Mouse (Mus musculus): Measurements from ENCODE around the gene Cd8b1. TPM values are rescaled to one million over a fixed set of nuclear protein-coding genes. Genes with fewer than 3 reads are reported as not detected.
A peak's percentile ranks its signal among the peaks of the same experiment; 100 is the strongest.
"Not testable (repeated sequence)": the region's sequence is repeated elsewhere in the genome, so short reads cannot be mapped to it uniquely, and the experiment has no call there.

The Cd8b1 gene
- polyA plus RNA-seq, 1 experiment from 2014 or later, result 0.23 TPM

DNA sequence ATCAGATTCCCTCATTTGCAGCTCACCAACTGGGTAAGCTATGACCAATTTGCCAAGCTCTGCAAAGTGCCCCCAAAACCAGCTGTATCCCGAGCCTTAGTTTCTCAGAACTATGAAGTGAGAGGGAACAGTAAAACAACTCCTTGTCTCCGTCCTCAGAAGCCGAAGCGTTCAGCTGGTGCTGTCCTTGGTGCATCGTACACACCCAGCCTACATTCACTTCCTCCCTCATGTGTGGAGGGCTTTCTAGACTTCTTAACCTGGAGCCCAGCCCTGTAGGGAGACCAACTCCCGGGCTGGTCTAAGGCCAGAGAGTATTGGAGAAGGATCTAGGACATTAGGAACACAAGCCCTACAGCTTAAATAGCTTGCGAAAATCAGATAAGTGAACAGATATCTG lies 7.9 kb downstream of the Cd8b1 start:
- H3K36me3 ChIP-seq (ENCODE audit: insufficient read depth, low read length), result no peaks in the 10 kb centered on the region
- H3K4me3 ChIP-seq (ENCODE audit: low read depth, low read length), result no peak overlapping the region
- ATAC-seq (no peak), DNase-seq (ENCODE audit: low spot score) (no peak)
- no peak overlapping the region for H3K9ac ChIP-seq (replicated peaks; ENCODE audit: low read depth)
- WGBS, result 54% methylated on average over 7 of the region's 7 CpGs
- H3K4me1 ChIP-seq (ENCODE audit: insufficient read depth, low read depth, low read length), result no peaks in the 10 kb centered on the region
- H3K4me2 ChIP-seq (replicated peaks; ENCODE audit: low read depth, low read length), result no peak overlapping the region
- no peaks in the 10 kb centered on the region for H3K9me3 ChIP-seq (ENCODE audit: low read length)
- no peaks in the 10 kb centered on the region for H3K27me3 ChIP-seq (replicated peaks; ENCODE audit: insufficient read depth, low read length)
- no peak overlapping the region for H3K27ac ChIP-seq (ENCODE audit: low read length)
- no peak for TF ChIP-seq CTCF (IDR thresholded peaks at IDR 0.05)
- no peak for TF ChIP-seq EP300 (IDR thresholded peaks at IDR 0.05)

DNA sequence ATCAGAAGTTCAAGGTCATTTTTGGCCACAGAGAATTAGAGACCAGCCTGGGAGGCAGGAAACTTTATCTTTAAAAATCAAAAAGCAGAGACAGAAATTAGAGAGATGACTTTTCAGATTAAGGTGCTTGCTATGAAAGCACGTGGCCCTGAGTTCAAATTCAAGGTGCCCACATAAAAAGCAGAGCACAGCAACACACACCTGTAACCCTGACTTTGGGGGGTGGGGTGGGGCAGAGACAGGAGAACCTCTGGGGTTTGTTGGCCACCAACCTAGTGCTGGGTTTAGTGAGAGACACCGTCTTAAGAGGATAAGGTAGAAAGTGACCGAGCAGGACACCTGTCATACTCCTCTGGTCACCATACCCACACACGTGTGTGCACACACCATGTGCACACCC lies 8.9 kb downstream of the Cd8b1 start:
- H3K27ac ChIP-seq (ENCODE audit: low read length); H3K27me3 ChIP-seq (replicated peaks; ENCODE audit: insufficient read depth, low read length); H3K36me3 ChIP-seq (ENCODE audit: insufficient read depth, low read length); H3K9ac ChIP-seq (replicated peaks; ENCODE audit: low read depth); H3K4me1 ChIP-seq (ENCODE audit: insufficient read depth, low read depth, low read length); DNase-seq (ENCODE audit: low spot score); H3K4me2 ChIP-seq (replicated peaks; ENCODE audit: low read depth, low read length); ATAC-seq; H3K4me3 ChIP-seq (ENCODE audit: low read depth, low read length); H3K9me3 ChIP-seq (ENCODE audit: low read length): not testable (repeated sequence)
- 83% methylated on average over 1 of the region's 4 CpGs for WGBS

DNA sequence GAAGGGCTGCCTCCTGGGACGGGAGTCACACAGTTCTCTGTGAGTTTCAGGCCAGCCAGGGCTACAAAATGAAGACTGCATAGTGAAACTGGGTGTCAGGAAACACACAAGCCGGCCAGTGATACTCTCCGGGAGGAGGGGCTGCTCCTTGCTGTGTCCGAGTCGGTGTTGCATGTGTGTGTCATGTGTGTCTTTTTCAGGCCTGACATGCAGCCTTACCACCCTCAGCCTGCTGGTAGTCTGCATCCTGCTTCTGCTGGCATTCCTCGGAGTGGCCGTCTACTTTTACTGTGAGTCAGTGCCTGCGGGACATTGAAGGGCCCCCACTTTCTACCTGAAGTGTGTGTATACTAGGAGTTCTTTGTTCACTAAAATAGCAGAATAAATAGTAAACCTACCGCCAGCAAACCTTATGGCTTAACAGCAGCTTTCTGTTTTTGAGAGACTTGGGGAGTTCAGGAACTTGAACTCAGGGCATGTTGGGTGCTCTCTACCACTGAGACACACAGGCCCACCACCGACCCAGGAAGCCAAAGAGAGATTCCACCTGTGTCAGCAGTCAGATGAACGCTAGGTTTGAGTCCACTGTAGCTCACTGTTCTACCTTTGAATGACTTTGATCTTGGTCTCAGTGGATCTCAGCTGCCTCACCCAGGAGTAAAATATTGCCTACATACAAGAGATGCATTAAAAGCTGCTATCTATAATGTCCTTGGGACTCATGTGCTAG lies 9.8 kb downstream of the Cd8b1 start:
- no peak overlapping the region for H3K9ac ChIP-seq (replicated peaks; ENCODE audit: low read depth)
- ATAC-seq (no peak), DNase-seq (ENCODE audit: low spot score) (peak; percentile 30)
- H3K27me3 ChIP-seq (replicated peaks; ENCODE audit: insufficient read depth, low read length), result no peaks in the 10 kb centered on the region
- H3K4me2 ChIP-seq (replicated peaks; ENCODE audit: low read depth, low read length), result no peak overlapping the region
- WGBS, result 66% methylated on average over 11 of the region's 11 CpGs
- H3K27ac ChIP-seq (ENCODE audit: low read length), result no peak overlapping the region
- no peak for TF ChIP-seq CTCF (IDR thresholded peaks at IDR 0.05)
- TF ChIP-seq EP300 (IDR thresholded peaks at IDR 0.05), result no peak
- no peak overlapping the region for H3K4me3 ChIP-seq (ENCODE audit: low read depth, low read length)
- no peaks in the 10 kb centered on the region for H3K36me3 ChIP-seq (ENCODE audit: insufficient read depth, low read length)
- H3K9me3 ChIP-seq (ENCODE audit: low read length), result no peaks in the 10 kb centered on the region
- no peaks in the 10 kb centered on the region for H3K4me1 ChIP-seq (ENCODE audit: insufficient read depth, low read depth, low read length)

DNA sequence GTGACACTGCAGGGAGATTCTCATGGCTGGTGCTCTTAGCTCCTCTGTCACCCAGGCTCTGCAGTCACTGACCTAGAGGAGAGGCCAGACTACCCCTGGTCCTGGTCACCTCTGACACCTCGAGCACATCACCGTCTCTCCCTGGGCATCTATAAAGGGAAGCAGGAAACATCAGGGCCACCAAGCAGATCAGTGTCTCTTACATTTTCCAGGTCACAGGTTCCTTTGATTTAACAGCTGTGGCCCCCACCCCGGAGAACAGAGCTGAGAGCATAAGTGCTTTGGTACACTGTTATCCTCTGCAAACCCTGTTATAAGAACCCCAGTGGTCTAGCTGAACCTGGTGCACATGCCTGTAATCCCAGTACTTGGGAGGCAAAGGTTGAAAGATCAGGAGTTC lies 10.4 kb downstream of the Cd8b1 start:
- ATAC-seq (no peak), DNase-seq (ENCODE audit: low spot score) (no peak)
- H3K4me2 ChIP-seq (replicated peaks; ENCODE audit: low read depth, low read length), result no peak overlapping the region
- H3K36me3 ChIP-seq (ENCODE audit: insufficient read depth, low read length), result no peaks in the 10 kb centered on the region
- H3K4me3 ChIP-seq (ENCODE audit: low read depth, low read length), result no peak overlapping the region
- no peaks in the 10 kb centered on the region for H3K9me3 ChIP-seq (ENCODE audit: low read length)
- H3K9ac ChIP-seq (replicated peaks; ENCODE audit: low read depth), result no peak overlapping the region
- no peak overlapping the region for H3K27ac ChIP-seq (ENCODE audit: low read length)
- H3K27me3 ChIP-seq (replicated peaks; ENCODE audit: insufficient read depth, low read length), result no peaks in the 10 kb centered on the region
- TF ChIP-seq CTCF (IDR thresholded peaks at IDR 0.05), result no peak
- TF ChIP-seq EP300 (IDR thresholded peaks at IDR 0.05), result no peak
- no peaks in the 10 kb centered on the region for H3K4me1 ChIP-seq (ENCODE audit: insufficient read depth, low read depth, low read length)
- WGBS, result 74% methylated on average over 3 of the region's 3 CpGs

DNA sequence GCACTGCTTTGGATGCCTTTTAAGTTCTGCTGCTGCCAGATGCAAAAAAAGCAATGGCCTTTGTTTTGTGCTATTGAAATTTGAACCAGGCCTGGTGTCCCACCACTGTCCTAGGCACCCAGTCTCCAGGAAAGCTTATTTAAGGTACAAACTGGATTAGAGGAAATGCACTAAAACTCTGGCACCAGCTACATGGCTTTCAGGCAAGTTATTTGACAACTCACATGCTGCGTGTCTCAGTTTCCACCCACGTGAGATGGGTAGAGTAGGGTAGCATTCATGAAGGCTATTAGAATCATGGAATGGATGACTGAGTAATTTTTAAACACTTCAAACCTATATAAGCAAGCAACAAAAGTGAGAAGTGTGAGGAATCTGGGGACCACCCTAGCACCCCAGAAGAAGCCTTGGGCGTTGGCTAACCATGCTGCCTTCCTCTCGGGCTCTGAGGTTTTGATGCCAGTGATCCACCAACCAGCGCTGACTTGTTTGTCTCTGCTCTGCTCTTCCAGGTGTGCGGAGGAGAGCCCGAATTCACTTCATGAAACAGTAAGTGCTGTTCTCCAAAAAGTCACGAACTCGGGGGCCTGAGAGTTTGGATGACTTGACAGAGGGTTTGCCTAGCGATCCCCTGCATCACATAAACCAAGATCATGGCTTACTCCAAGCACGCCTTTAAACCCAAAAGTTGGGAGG lies 11.1 kb downstream of the Cd8b1 start:
- H3K4me2 ChIP-seq (replicated peaks; ENCODE audit: low read depth, low read length), result no peak overlapping the region
- no peaks in the 10 kb centered on the region for H3K27me3 ChIP-seq (replicated peaks; ENCODE audit: insufficient read depth, low read length)
- WGBS, result 89% methylated on average over 11 of the region's 11 CpGs
- DNase-seq (ENCODE audit: low spot score) (no peak), ATAC-seq (no peak)
- no peak overlapping the region for H3K27ac ChIP-seq (ENCODE audit: low read length)
- H3K9me3 ChIP-seq (ENCODE audit: low read length), result no peaks in the 10 kb centered on the region
- H3K4me1 ChIP-seq (ENCODE audit: insufficient read depth, low read depth, low read length), result no peaks in the 10 kb centered on the region
- H3K9ac ChIP-seq (replicated peaks; ENCODE audit: low read depth), result no peak overlapping the region
- TF ChIP-seq EP300 (IDR thresholded peaks at IDR 0.05) (no peak), CTCF (IDR thresholded peaks at IDR 0.05) (no peak)
- no peaks in the 10 kb centered on the region for H3K36me3 ChIP-seq (ENCODE audit: insufficient read depth, low read length)
- H3K4me3 ChIP-seq (ENCODE audit: low read depth, low read length), result no peak overlapping the region

DNA sequence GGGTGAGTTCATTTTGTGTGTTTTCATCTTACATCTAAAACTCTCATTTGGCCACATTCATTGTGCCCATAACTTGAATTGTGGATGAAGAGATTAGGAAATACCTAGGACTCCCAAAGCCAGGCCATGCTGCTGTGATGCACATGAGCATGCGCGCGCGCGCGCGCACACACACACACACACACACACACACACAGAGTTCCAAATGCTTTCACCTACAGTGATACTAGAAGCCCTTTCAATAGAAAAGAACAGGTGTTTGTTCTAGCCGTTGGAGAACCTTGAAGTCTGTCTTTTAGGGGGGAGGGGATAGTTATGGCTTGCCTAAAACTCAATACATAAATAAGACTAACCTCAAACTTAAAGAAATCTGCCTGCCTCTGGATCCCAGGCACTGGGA lies 15.1 kb downstream of the Cd8b1 start:
- Histone ChIP-seq H3K9ac (replicated peaks; ENCODE audit: low read depth) (no peak overlapping the region), H3K9me3 (ENCODE audit: low read length) (no peaks in the 10 kb centered on the region), H3K4me2 (replicated peaks; ENCODE audit: low read depth, low read length) (no peak overlapping the region), H3K4me1 (ENCODE audit: insufficient read depth, low read depth, low read length) (no peaks in the 10 kb centered on the region), H3K27me3 (replicated peaks; ENCODE audit: insufficient read depth, low read length) (no peaks in the 10 kb centered on the region), H3K36me3 (ENCODE audit: insufficient read depth, low read length) (no peaks in the 10 kb centered on the region), H3K4me3 (ENCODE audit: low read depth, low read length) (no peak overlapping the region), H3K27ac (ENCODE audit: low read length) (no peak overlapping the region)
- DNase-seq (ENCODE audit: low spot score) (no peak), ATAC-seq (no peak)
- TF ChIP-seq EP300 (IDR thresholded peaks at IDR 0.05) (no peak), CTCF (IDR thresholded peaks at IDR 0.05) (no peak)
- WGBS, result 92% methylated on average over 8 of the region's 8 CpGs

Measured in lung, postnatal 0 days (tissue).